Mouse (Mus musculus) forelimb bud, embryonic 11.5 days (tissue): ENCODE measurements at regions not wholly inside any gene's neighbourhood (a gene's known extent, or its start where the extent isn't known, plus 50 kb on each side); places are given as distances from the start of the nearest gene placed in this dataset.

Source experiments
- DNase-seq: peaks from one replicate; pipeline ENCODE4 v3.0.0-alpha.2; 2012; ENCODE audit warnings: low read depth, low spot score

DNA sequence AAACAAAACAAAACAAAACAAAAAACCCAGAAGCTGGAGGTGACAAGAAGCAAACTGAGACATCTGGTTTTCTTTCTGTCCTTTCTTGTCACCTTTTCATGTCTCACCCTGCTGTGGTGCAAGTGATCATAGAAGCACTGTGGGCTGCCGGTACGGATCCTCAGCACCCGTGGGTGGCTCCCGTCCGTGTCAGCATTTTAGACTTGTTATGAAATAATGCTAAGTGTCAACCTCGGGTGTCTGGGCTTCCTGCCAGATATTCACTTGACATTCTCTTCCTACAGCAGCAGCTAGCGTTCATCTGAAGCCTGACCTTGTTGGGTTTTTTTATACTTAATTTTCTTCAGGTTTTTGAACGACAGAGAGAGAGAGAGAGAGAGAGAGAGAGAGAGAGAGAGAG, 404.7 kb downstream of the Pla2g4a start:
- no peak for DNase-seq

DNA sequence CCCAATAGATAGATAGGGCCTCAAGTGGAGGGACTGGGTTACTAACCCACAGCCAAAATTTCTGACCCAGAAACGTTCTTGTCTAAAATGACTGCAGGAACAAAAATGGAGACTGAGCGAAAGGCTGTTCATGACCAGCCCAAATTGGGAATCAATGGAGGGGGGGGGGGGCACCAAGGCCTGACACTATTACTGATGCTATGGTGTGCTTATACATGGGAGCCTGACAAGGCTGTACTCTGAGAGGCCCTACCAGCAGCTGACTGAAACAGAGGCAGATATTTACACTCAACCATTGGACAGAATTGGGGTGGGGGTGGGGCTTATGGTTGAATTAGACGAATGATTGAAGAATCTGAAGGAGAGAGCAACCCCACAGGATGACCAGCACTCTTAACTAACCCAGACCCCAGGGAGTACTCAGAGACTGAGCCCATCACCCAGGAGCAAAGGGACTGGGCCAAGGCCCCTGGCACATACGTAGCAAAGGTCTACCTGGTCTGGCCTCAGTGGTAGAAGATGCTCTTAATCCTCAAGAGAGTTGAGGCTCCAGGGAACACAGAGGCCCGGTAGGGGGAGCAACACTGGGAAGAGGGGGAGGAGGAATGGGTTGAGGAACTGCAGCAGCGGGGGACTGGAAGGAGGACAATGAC, 405.6 kb downstream of the Pla2g4a start:
- no peak for DNase-seq

DNA sequence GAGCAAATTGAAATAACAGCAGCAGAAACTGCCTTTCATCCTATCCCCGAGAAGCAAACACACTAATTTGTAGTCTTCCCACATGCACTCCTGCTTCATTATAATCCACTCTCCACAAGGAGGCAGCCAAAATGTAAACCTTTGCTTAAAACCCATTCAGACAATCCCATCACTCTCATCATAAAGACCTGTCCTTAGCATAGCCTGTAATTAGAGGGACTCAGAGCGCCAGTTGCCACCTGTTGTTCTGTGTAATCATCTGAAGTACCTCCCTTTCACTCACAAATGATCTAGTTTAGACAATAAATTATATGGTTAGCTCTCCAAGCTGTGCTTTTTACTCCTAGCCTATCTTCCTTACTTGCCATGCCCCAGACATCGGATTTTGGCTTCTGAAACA, 415.0 kb downstream of the Pla2g4a start:
- DNase-seq, result peak; percentile 5

DNA sequence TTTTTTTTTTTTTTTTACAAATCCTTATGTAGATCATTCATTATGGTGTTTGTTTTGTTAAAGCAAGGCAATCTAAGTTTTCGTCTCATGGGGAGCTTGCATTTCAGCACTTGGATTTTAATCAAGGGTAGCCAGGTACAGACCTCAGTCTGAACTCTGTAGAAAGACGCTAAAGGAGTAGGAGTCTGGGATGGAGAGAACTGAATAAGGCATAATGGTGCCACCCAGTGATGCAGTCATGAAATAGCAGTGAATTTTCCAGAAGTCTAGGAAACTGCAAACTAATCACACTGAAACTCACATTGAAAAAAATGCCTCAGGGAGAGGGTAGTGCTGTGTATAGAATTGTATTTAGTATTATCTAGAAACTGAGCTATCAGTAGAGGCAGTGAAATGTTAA, 419.7 kb downstream of the Pla2g4a start:
- no peak for DNase-seq

DNA sequence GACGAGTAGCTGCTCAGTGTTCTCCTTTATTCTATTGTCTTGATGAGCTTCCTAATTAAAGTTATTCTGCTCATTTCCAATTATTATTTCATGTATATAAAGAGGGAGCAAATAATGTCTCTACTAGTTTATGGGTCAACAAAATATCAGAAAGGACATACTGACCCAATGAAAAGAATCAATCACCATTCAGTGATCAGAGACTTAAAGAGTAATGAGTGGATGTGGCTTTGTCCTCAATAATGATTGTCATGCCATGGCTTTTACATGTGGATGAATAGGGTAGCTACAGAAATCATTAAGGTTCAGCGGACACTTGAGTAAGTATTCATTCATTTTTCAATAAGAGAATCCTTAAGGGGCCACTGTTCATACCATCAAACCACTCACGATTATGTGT, 427.4 kb downstream of the Pla2g4a start:
- DNase-seq, result no peak
